Mouse (Mus musculus) E14TG2a.4 (cell line): ENCODE data around the gene Foxq1.

Experiments used
- CTCF ChIP-seq: conservative IDR thresholded peaks from 2 replicates; pipeline ENCODE4 v1.5.1; 2014; ENCODE audit warnings: low read length
- NANOG ChIP-seq: IDR thresholded peaks from 2 replicates; pipeline ENCODE4 v1.6.1; 2014; ENCODE audit warnings: borderline replicate concordance, low read length, mixed read lengths

DNA sequence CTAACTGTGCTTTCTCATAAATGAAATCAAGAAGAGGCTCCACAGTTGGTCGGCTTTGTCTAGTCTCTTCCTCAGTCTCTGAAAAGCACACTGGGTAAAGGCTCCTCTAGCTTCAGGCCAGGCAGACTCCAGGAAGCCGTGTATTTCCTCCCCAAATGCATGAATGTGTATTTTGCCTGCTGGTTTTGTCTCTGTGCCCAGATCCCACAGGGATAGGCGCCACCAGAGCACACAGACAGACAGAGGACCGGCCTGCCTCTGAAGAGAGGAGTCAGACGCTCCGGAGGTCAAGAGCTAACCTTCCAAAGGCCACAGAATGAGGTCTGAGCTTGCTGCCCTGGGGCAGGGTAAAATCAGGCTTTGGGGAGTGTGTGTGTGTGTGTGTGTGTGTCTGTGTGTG is 21.6 kb downstream of the Foxq1 start:
- TF ChIP-seq CTCF (no peak), NANOG (no peak)
